Mouse (Mus musculus) embryonic fibroblast, embryonic 13.5 days (primary cell): ENCODE data around the gene Tead4.

Source experiments
- CTCF ChIP-seq: IDR thresholded peaks from 2 replicates; pipeline ENCODE4 v1.5.1; 2011; ENCODE audit warnings: mild to moderate bottlenecking, control low read depth, low read length, moderate library complexity, borderline replicate concordance; ENCODE audit not compliant: insufficient read depth
- POLR2A ChIP-seq: IDR thresholded peaks from 2 replicates; pipeline ENCODE4 v1.6.1; 2011; ENCODE audit warnings: low read depth, mild to moderate bottlenecking, control low read depth, low read length, moderate library complexity

DNA sequence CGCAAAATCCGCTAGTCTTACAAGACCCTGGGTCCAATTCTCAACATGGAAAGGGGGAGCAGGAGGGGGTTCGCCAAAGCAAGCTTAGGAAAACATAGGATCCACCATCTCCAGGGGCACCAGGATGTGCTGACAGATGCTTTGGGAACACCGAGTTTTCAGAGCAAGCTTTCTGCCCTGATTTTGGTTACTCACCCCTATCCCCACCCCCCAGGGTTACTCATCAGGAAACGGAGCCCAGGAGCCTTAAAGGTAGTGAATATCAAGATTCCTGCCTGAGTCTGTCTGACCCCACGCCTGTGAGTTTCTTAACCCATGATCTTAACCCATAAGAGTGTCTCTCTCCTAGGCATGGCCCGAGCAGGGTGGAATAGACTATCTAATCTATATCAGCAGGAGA, 2.4 kb downstream of the Tead4 start:
- TF ChIP-seq CTCF (no peak), POLR2A (no peak)
